Mouse (Mus musculus) midbrain, embryonic 12.5 days (tissue): ENCODE measurements around the gene Fuz. TPM values are rescaled to one million over a fixed set of nuclear protein-coding genes. Genes with fewer than 3 reads are reported as not detected.

Experiments used
- ATAC-seq: fragments of 200-750 bp; cut with Nextera tagmentation; 2 replicates; pipeline ENCODE4 v1.8.0; 2017; ENCODE audit warnings: low read depth, moderate TSS enrichment, moderate library complexity; ENCODE audit not compliant: low FRiP score
- H3K27ac ChIP-seq: fragments of 300-500 bp; sonication (generic); replicated peaks from 2 replicates; pipeline ENCODE4 v1.5.1; 2016; ENCODE audit warnings: mild to moderate bottlenecking
- H3K27me3 ChIP-seq: fragments of 300-500 bp; sonication (generic); 2 replicates; pipeline ENCODE4 v1.6.1; 2016; ENCODE audit warnings: mild to moderate bottlenecking
- H3K36me3 ChIP-seq: fragments of 300-500 bp; sonication (generic); 2 replicates; pipeline ENCODE4 v1.6.1; 2016
- H3K4me1 ChIP-seq: fragments of 300-500 bp; sonication (generic); 2 replicates; pipeline ENCODE4 v1.6.1; 2016
- H3K4me2 ChIP-seq: fragments of 300-500 bp; sonication (generic); replicated peaks from 2 replicates; pipeline ENCODE4 v1.6.1; 2016; ENCODE audit warnings: mild to moderate bottlenecking, moderate library complexity
- H3K4me3 ChIP-seq: fragments of 300-500 bp; sonication (generic); 2 replicates; pipeline ENCODE4 v1.5.1; 2016; ENCODE audit warnings: mild to moderate bottlenecking
- H3K9ac ChIP-seq: fragments of 300-500 bp; sonication (generic); replicated peaks from 2 replicates; pipeline ENCODE4 v1.6.1; 2016; ENCODE audit warnings: mild to moderate bottlenecking, moderate library complexity
- H3K9me3 ChIP-seq: fragments of 300-500 bp; sonication (generic); 2 replicates; pipeline ENCODE4 v1.6.1; 2016; ENCODE audit warnings: mild to moderate bottlenecking
- WGBS: fragments of 180-500 bp; shearing (Covaris S2); methylation state at CpG from one replicate; pipeline ENCODE4 v1.1.7; 2016; 5-methylcytosine and 5-hydroxymethylcytosine counted together
- microRNA counts: library from miRNA; unstranded; fragments of <30 nt; microRNA quantifications from one replicate; lab custom pipeline; 2017
- microRNA-seq: library from miRNA; unstranded; fragments of <30 nt; microRNA quantifications from one replicate; pipeline ENCODE4, GENCODE M21; 2017
- polyA plus RNA-seq: library from polyadenylated mRNA; unstranded; fragments of >200 nt; fragmentation: Nextera tagmentation; extraction: Ambion mirVana; gene quantifications from 2 replicates; pipeline ENCODE4 v1.2.1, GENCODE M21; 2016

The Fuz gene
- polyA plus RNA-seq, 1 experiment from 2014 or later: 25.8 TPM

- Histone ChIP-seq H3K9me3 (no peaks in the 10 kb centered on the region), H3K4me2 (no peak overlapping the region), H3K4me1 (no peaks in the 10 kb centered on the region; the same call in 1 of the 2 replicates), H3K9ac (no peak overlapping the region), H3K27me3 (no peaks in the 10 kb centered on the region), H3K36me3 (peaks cover 55% of the 10 kb centered on the region), H3K27ac (no peak overlapping the region), H3K4me3 (no peak overlapping the region)
- WGBS: 91% methylated on average over 5 of the region's 5 CpGs
- no peak for ATAC-seq
Measured at GRCm38 (mm10) chr7:44919127-44919526, 23.2 kb downstream of the Fuz start.

DNA sequence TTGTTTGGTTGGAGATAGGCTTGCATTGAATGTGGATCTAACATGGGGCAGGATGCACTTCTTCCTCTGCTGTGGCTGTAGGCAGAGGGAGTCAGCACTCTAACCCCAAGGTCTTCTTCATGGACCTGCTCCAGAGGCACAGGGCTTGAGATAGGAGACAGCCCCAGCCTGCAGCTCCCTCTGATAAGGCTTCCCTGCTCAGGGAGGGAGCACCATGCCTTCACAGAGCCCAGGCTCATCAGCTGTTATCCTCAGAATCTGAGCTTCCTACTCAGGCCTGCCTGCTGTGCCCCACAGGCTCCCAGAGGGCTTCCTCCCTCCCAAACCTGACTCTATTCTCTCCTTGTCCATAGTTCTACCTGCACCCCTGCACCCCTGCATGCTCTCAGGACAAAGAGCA is 26.7 kb downstream of the Fuz start:
- Histone ChIP-seq H3K4me1 (peaks cover 4% of the 10 kb centered on the region), H3K9me3 (no peaks in the 10 kb centered on the region), H3K36me3 (peaks cover 45% of the 10 kb centered on the region), H3K9ac (no peak overlapping the region), H3K27ac (no peak overlapping the region), H3K4me3 (no peak overlapping the region), H3K4me2 (no peak overlapping the region), H3K27me3 (no peaks in the 10 kb centered on the region)
- no peak for ATAC-seq

GRCm38 (mm10) chr7:44925468-44925867 is 29.6 kb downstream of the Fuz start:
- WGBS: 74% methylated on average over 3 of the region's 3 CpGs
- ATAC-seq: no peak
- H3K27ac ChIP-seq: no peak overlapping the region
- no peak overlapping the region for H3K4me2 ChIP-seq
- no peak overlapping the region for H3K9ac ChIP-seq
- peaks cover 39% of the 10 kb centered on the region for H3K36me3 ChIP-seq
- H3K27me3 ChIP-seq: no peaks in the 10 kb centered on the region
- H3K4me3 ChIP-seq: no peak overlapping the region
- no peaks in the 10 kb centered on the region for H3K9me3 ChIP-seq
- H3K4me1 ChIP-seq: peaks cover 20% of the 10 kb centered on the region

- ATAC-seq: no peak
- H3K36me3 ChIP-seq: peaks cover 22% of the 10 kb centered on the region
- no peaks in the 10 kb centered on the region for H3K27me3 ChIP-seq
- peaks cover 21% of the 10 kb centered on the region for H3K4me1 ChIP-seq
- H3K9me3 ChIP-seq: no peaks in the 10 kb centered on the region
- H3K9ac ChIP-seq: peak overlapping the region; percentile 94
- peak overlapping the region; percentile 91 for H3K4me3 ChIP-seq
- H3K27ac ChIP-seq: peak overlapping the region; percentile 76; the same call in 1 of the 2 replicates
- H3K4me2 ChIP-seq: peak overlapping the region; percentile 86
- WGBS: 0% methylated on average over 1 of the region's 1 CpGs
Measured at GRCm38 (mm10) chr7:44928570-44928969, 32.7 kb downstream of the Fuz start.

GRCm38 (mm10) chr7:44929204-44930151 is 33.6 kb downstream of the Fuz start, which contains the start of gene Ap2a1:
Gene Ap2a1 (minus strand): TSS chr7:44929496.
- H3K4me3 ChIP-seq: peak within 1 kb of the TSS; percentile 91
- peak; percentile 100 for ATAC-seq
- under 1% methylated on average over 84 of the region's 84 CpGs for WGBS
- H3K4me1 ChIP-seq: peaks cover 21% of the 10 kb centered on the region
- peak within 1 kb of the TSS; percentile 90 for H3K27ac ChIP-seq
- peak within 1 kb of the TSS; percentile 86 for H3K4me2 ChIP-seq
- H3K27me3 ChIP-seq: no peaks in the 10 kb centered on the region
- H3K36me3 ChIP-seq: peaks cover 13% of the 10 kb centered on the region
- no peaks in the 10 kb centered on the region for H3K9me3 ChIP-seq
- peak within 1 kb of the TSS; percentile 94 for H3K9ac ChIP-seq

- H3K27ac ChIP-seq: no peak overlapping the region
- 93% methylated on average over 4 of the region's 4 CpGs for WGBS
- H3K27me3 ChIP-seq: no peaks in the 10 kb centered on the region
- no peak overlapping the region for H3K9ac ChIP-seq
- ATAC-seq: no peak
- H3K4me1 ChIP-seq: no peaks in the 10 kb centered on the region
- H3K36me3 ChIP-seq: no peaks in the 10 kb centered on the region
- H3K4me2 ChIP-seq: no peak overlapping the region
- H3K9me3 ChIP-seq: 0 out of 2 replicates have a peak, but pooled peaks cover 5% of the 10 kb centered on the region
- no peak overlapping the region for H3K4me3 ChIP-seq
Measured at GRCm38 (mm10) chr7:44938680-44939079, 42.8 kb downstream of the Fuz start.

- Histone ChIP-seq H3K27ac (no peak within 1 kb of the TSS), H3K4me3 (no peak within 1 kb of the TSS), H3K36me3 (no peaks in the 10 kb centered on the region), H3K9me3 (no peaks in the 10 kb centered on the region), H3K9ac (no peak within 1 kb of the TSS), H3K4me2 (no peak within 1 kb of the TSS), H3K4me1 (no peaks in the 10 kb centered on the region), H3K27me3 (peaks cover 1% of the 10 kb centered on the region; the same call in 1 of the 2 replicates)
- no peak for ATAC-seq
- 81% methylated on average over 7 of the region's 7 CpGs for WGBS
Measured at GRCm38 (mm10) chr7:44942904-44943303, 47.0 kb downstream of the Fuz start, which contains the start of gene Tsks. Gene Tsks (plus strand): TSS chr7:44943204.

GRCm38 (mm10) chr7:44949922-44950321 is 54.0 kb downstream of the Fuz start:
- 76% methylated on average over 6 of the region's 6 CpGs for WGBS
- H3K36me3 ChIP-seq: no peaks in the 10 kb centered on the region
- no peak overlapping the region for H3K4me2 ChIP-seq
- ATAC-seq: no peak
- H3K9me3 ChIP-seq: no peaks in the 10 kb centered on the region
- H3K27me3 ChIP-seq: peaks cover 44% of the 10 kb centered on the region
- peaks cover 13% of the 10 kb centered on the region; the same call in 1 of the 2 replicates for H3K4me1 ChIP-seq
- no peak overlapping the region for H3K4me3 ChIP-seq
- H3K27ac ChIP-seq: no peak overlapping the region
- no peak overlapping the region for H3K9ac ChIP-seq

GRCm38 (mm10) chr7:44951960-44952359 is 56.1 kb downstream of the Fuz start:
- ATAC-seq: peak; percentile 32
- no peak overlapping the region for H3K27ac ChIP-seq
- 0% methylated on average over 10 of the region's 10 CpGs for WGBS

More at GRCm38 (mm10) chr7:44951960-44952359, 56.1 kb downstream of the Fuz start:
- Histone ChIP-seq H3K4me1 (peaks cover 13% of the 10 kb centered on the region; the same call in 1 of the 2 replicates), H3K9me3 (no peaks in the 10 kb centered on the region), H3K27me3 (peaks cover 44% of the 10 kb centered on the region), H3K4me2 (peak overlapping the region; percentile 73), H3K9ac (0 out of 2 replicates have a peak overlapping the region, but pooled peaks have one; percentile 57), H3K4me3 (peak overlapping the region; percentile 46), H3K36me3 (no peaks in the 10 kb centered on the region)

MicroRNAs encoded within 50 kb of the gene (microRNA counts, 519-probe panel; counts per million panel counts)
- not detected for microRNA mmu-miR-707 (lab: Ali Mortazavi, UCI)

Small RNA genes within 50 kb of the gene (microRNA-seq; reads per million reads assigned to microRNA genes)
- not detected for gene Mir707

Other genes starting within 250 kb of the Fuz start
- 1.9 and 2.3 TPM in 2 replicates for gene Myh14, start 225.2 kb upstream of the Fuz start, polyA plus RNA-seq
- gene Izumo2, start 187.3 kb upstream of the Fuz start, polyA plus RNA-seq: not detected in 2 replicates
- 38.4 and 43.7 TPM in 2 replicates for gene Vrk3, start 147.7 kb upstream of the Fuz start, polyA plus RNA-seq
- gene Zfp473, start 145.0 kb upstream of the Fuz start, polyA plus RNA-seq: 2.9 and 3.5 TPM in 2 replicates
- gene Nup62, start 80.0 kb upstream of the Fuz start, polyA plus RNA-seq: 84.9 and 93.4 TPM in 2 replicates
- gene Il4i1, start 79.7 kb upstream of the Fuz start, polyA plus RNA-seq: 1.4 TPM in 2 replicates
- 5.6 and 6.3 TPM in 2 replicates for gene Atf5, start 79.4 kb upstream of the Fuz start, polyA plus RNA-seq
- 92.0 and 99.2 TPM in 2 replicates for gene Akt1s1, start 47.1 kb upstream of the Fuz start, polyA plus RNA-seq
- gene Tbc1d17, start 47.0 kb upstream of the Fuz start, polyA plus RNA-seq: 97.5 and 101 TPM in 2 replicates
- 36.4 and 44.0 TPM in 2 replicates for gene Pnkp, start 38.9 kb upstream of the Fuz start, polyA plus RNA-seq
- 605 and 652 TPM in 2 replicates for gene Ptov1, start 26.3 kb upstream of the Fuz start, polyA plus RNA-seq
- 177 and 180 TPM in 2 replicates for gene Med25, start 3.4 kb upstream of the Fuz start, polyA plus RNA-seq
- gene Ap2a1, start 33.4 kb downstream of the Fuz start, polyA plus RNA-seq: 91.0 and 92.9 TPM in 2 replicates
- gene Tsks, start 47.1 kb downstream of the Fuz start, polyA plus RNA-seq: 0.20 TPM in 1 of 2 replicates, not detected in the other
- gene Cpt1c, start 78.8 kb downstream of the Fuz start, polyA plus RNA-seq: 40.6 and 43.7 TPM in 2 replicates
- gene Prmt1, start 90.5 kb downstream of the Fuz start, polyA plus RNA-seq: 643 and 658 TPM in 2 replicates
- gene Irf3, start 101.6 kb downstream of the Fuz start, polyA plus RNA-seq: 66.7 and 70.6 TPM in 2 replicates
- gene Bcl2l12, start 102.6 kb downstream of the Fuz start, polyA plus RNA-seq: 50.5 and 54.7 TPM in 2 replicates
- gene Scaf1, start 120.3 kb downstream of the Fuz start, polyA plus RNA-seq: 48.1 and 52.4 TPM in 2 replicates
- 15.6 and 17.3 TPM in 2 replicates for gene Rras, start 121.9 kb downstream of the Fuz start, polyA plus RNA-seq
- gene Prr12, start 156.8 kb downstream of the Fuz start, polyA plus RNA-seq: 13.7 and 14.1 TPM in 2 replicates
- 53.6 and 54.6 TPM in 2 replicates for gene Nosip, start 166.3 kb downstream of the Fuz start, polyA plus RNA-seq
- 15.9 and 17.8 TPM in 2 replicates for gene Prrg2, start 166.6 kb downstream of the Fuz start, polyA plus RNA-seq
- 106 and 151 TPM in 2 replicates for gene Rcn3, start 196.1 kb downstream of the Fuz start, polyA plus RNA-seq
- gene Fcgrt, start 207.8 kb downstream of the Fuz start, polyA plus RNA-seq: 17.3 and 25.9 TPM in 2 replicates
- 1,160 and 1,195 TPM in 2 replicates for gene Rps11, start 228.4 kb downstream of the Fuz start, polyA plus RNA-seq
- 1,022 and 1,026 TPM in 2 replicates for gene Rpl13a, start 232.7 kb downstream of the Fuz start, polyA plus RNA-seq
- gene Gm45713, start 240.2 kb downstream of the Fuz start, polyA plus RNA-seq: 0.25 and 0.45 TPM in 2 replicates
- gene Flt3l, start 240.4 kb downstream of the Fuz start, polyA plus RNA-seq: 0.64 and 1.2 TPM in 2 replicates